Mouse (Mus musculus) kidney, postnatal 25 days (tissue): ENCODE data around the gene Ccdc36.

ENCODE experiments used
- DNase-seq, 2 experiments: peaks; one replicate each; pipeline ENCODE4 v3.0.0; 2021; ENCODE audit warnings: mixed read lengths in 2 of 2

The Ccdc36 gene

GRCm38 (mm10) chr9:108428384-108428783 is at the start of gene Ccdc36:
Gene Ccdc36, minus strand, starts transcription at chr9:108428484.
- DNase-seq: no peak

- no peak for DNase-seq
These were observed 46.2 kb upstream of the Ccdc36 start for GRCm38 (mm10) chr9:108474528-108474927.

- peak in 1 of 2 experiments; percentile 21 for DNase-seq
These were observed 41.6 kb upstream of the Ccdc36 start for GRCm38 (mm10) chr9:108469845-108470244.

- DNase-seq: peak in 1 of 2 experiments; percentile 18
These were observed 41.1 kb upstream of the Ccdc36 start for GRCm38 (mm10) chr9:108469430-108469829.

GRCm38 (mm10) chr9:108466219-108466618 is 37.9 kb upstream of the Ccdc36 start:
- no peak for DNase-seq

GRCm38 (mm10) chr9:108463713-108464112 is 35.4 kb upstream of the Ccdc36 start:
- DNase-seq: no peak

- peak in 1 of 2 experiments; percentile 29 for DNase-seq
These were observed 33.9 kb upstream of the Ccdc36 start for GRCm38 (mm10) chr9:108462192-108462591.

- no peak for DNase-seq
These were observed 33.4 kb upstream of the Ccdc36 start for GRCm38 (mm10) chr9:108461675-108462074.

- peak; percentile 38 to 71 for DNase-seq
These were observed 32.9 kb upstream of the Ccdc36 start, which contains the start of gene Klhdc8b for GRCm38 (mm10) chr9:108461181-108461631. Gene Klhdc8b, minus strand, starts transcription at chr9:108461581.

GRCm38 (mm10) chr9:108460319-108461178 is 32.3 kb upstream of the Ccdc36 start, which contains the start of gene Ccdc71:
Gene Ccdc71, plus strand, starts transcription at chr9:108460527.
- peak; percentile 89 to 94 for DNase-seq

GRCm38 (mm10) chr9:108459939-108460318 is 31.6 kb upstream of the Ccdc36 start:
- DNase-seq: no peak

- no peak for DNase-seq
These were observed 28.7 kb upstream of the Ccdc36 start for GRCm38 (mm10) chr9:108456953-108457352.

GRCm38 (mm10) chr9:108455747-108456571 is 27.7 kb upstream of the Ccdc36 start:
- no peak for DNase-seq

- DNase-seq: no peak
These were observed 26.1 kb upstream of the Ccdc36 start for GRCm38 (mm10) chr9:108454429-108454828.

- DNase-seq: no peak
These were observed 25.2 kb upstream of the Ccdc36 start for GRCm38 (mm10) chr9:108453458-108453857.

GRCm38 (mm10) chr9:108452911-108453310 is 24.6 kb upstream of the Ccdc36 start:
- no peak for DNase-seq

GRCm38 (mm10) chr9:108452291-108452906 is 24.1 kb upstream of the Ccdc36 start:
- peak; percentile 89 to 91 for DNase-seq

- no peak for DNase-seq
These were observed 23.4 kb upstream of the Ccdc36 start for GRCm38 (mm10) chr9:108451519-108452160.

GRCm38 (mm10) chr9:108451170-108451493 is 22.8 kb upstream of the Ccdc36 start:
- DNase-seq: no peak

GRCm38 (mm10) chr9:108450292-108451169 is 22.2 kb upstream of the Ccdc36 start:
- peak; percentile 44 to 71 for DNase-seq

- peak in 1 of 2 experiments; percentile 21 for DNase-seq
These were observed 21.6 kb upstream of the Ccdc36 start for GRCm38 (mm10) chr9:108449860-108450259.
